Mouse (Mus musculus) cerebellum, adult 2 months (tissue): ENCODE data around the gene Gm10964. TPM values are rescaled to one million over a fixed set of nuclear protein-coding genes. Genes with fewer than 3 reads are reported as not detected.

ENCODE experiments used
- DNase-seq, 2 experiments: peaks; one replicate each; pipeline ENCODE4 v3.0.0; 2021
- H3K27ac ChIP-seq: fragments of 200-500 bp; 2 replicates; pipeline ENCODE4 v1.5.1; 2012; ENCODE audit warnings: low read length, control low read depth, inconsistent platforms; ENCODE audit not compliant: insufficient read depth
- H3K27me3 ChIP-seq: fragments of 200-500 bp; 2 replicates; pipeline ENCODE4 v1.6.1; 2012; ENCODE audit warnings: inconsistent platforms, mild to moderate bottlenecking, low read length, moderate library complexity; ENCODE audit not compliant: control insufficient read depth, insufficient read depth
- H3K4me1 ChIP-seq: fragments of 200-500 bp; 2 replicates; pipeline ENCODE4 v1.6.1; 2011; ENCODE audit warnings: low read length; ENCODE audit not compliant: control insufficient read depth, insufficient read depth
- H3K4me3 ChIP-seq: fragments of 200-500 bp; replicated peaks from 2 replicates; pipeline ENCODE3; 2011; ENCODE audit warnings: mild to moderate bottlenecking, low read depth, low read length, control low read depth; ENCODE audit not compliant: insufficient read depth
- CTCF ChIP-seq: fragments of 200-500 bp; IDR thresholded peaks from 2 replicates; pipeline ENCODE4 v1.5.1; 2011; ENCODE audit warnings: low read depth, mild to moderate bottlenecking, control low read depth, low read length, moderate library complexity, borderline replicate concordance; ENCODE audit not compliant: insufficient read depth
- POLR2A ChIP-seq: fragments of 200-500 bp; IDR thresholded peaks from 2 replicates; pipeline ENCODE4 v1.6.1; 2011; ENCODE audit warnings: low read length, control low read depth, borderline replicate concordance; ENCODE audit not compliant: insufficient read depth
- WGBS: fragments of 180-500 bp; shearing (Covaris S2); methylation state at CpG from one replicate; pipeline ENCODE4 v1.1.7; 2018; 5-methylcytosine and 5-hydroxymethylcytosine counted together
- polyA plus RNA-seq: library from polyadenylated mRNA; depleted of rRNA; stranded (reverse); fragments of >200 nt; gene quantifications from 2 replicates; pipeline ENCODE4 v1.2.3, GENCODE M21; 2012

Gene Gm10964
- polyA plus RNA-seq, 1 experiment = not detected

GRCm38 (mm10) chr3:103755351-103755750, 16.2 kb downstream of the Gm10964 start:
- DNase-seq = no peak
- WGBS = 79% methylated on average over 3 of the region's 3 CpGs

GRCm38 (mm10) chr3:103756920-103757319, 17.8 kb downstream of the Gm10964 start:
- Histone ChIP-seq H3K27ac (no peak overlapping the region), H3K4me1 (no peaks in the 10 kb centered on the region; the same call in 1 of the 2 replicates), H3K27me3 (no peaks in the 10 kb centered on the region), H3K4me3 (no peak overlapping the region)
- DNase-seq = no peak
- TF ChIP-seq POLR2A = no peak
- no peak for TF ChIP-seq CTCF
- 92% methylated on average over 2 of the region's 2 CpGs for WGBS

More at GRCm38 (mm10) chr3:103755351-103755750, 16.2 kb downstream of the Gm10964 start:
- Histone ChIP-seq H3K4me1 (no peaks in the 10 kb centered on the region; the same call in 1 of the 2 replicates), H3K27ac (no peak overlapping the region), H3K27me3 (no peaks in the 10 kb centered on the region), H3K4me3 (no peak overlapping the region)
- TF ChIP-seq CTCF (no peak), POLR2A (no peak)

DNA sequence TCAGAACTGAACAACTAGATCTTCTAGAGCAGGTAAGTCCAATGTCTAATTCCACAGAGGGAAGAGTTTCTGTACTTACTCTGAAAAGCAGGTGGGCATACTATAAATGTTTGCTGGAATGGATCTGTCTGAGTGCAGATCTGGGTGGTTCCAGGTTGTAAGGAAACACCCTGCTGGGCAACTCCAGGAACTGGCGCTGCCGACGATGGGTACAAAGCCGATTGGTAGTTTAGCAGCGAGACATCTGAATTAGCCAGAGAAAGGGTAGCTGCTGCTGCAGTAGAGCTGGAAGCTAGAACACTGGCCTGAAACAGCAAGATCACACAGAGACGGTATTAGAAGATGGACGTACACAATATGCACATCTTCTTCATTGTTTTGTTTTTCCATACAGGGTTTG, 19.3 kb downstream of the Gm10964 start:
- Histone ChIP-seq H3K27me3 (no peaks in the 10 kb centered on the region), H3K4me1 (no peaks in the 10 kb centered on the region; the same call in 1 of the 2 replicates), H3K4me3 (no peak overlapping the region), H3K27ac (no peak overlapping the region)
- TF ChIP-seq POLR2A = no peak
- TF ChIP-seq CTCF = no peak
- 16% methylated on average over 7 of the region's 7 CpGs for WGBS
- DNase-seq = no peak

DNA sequence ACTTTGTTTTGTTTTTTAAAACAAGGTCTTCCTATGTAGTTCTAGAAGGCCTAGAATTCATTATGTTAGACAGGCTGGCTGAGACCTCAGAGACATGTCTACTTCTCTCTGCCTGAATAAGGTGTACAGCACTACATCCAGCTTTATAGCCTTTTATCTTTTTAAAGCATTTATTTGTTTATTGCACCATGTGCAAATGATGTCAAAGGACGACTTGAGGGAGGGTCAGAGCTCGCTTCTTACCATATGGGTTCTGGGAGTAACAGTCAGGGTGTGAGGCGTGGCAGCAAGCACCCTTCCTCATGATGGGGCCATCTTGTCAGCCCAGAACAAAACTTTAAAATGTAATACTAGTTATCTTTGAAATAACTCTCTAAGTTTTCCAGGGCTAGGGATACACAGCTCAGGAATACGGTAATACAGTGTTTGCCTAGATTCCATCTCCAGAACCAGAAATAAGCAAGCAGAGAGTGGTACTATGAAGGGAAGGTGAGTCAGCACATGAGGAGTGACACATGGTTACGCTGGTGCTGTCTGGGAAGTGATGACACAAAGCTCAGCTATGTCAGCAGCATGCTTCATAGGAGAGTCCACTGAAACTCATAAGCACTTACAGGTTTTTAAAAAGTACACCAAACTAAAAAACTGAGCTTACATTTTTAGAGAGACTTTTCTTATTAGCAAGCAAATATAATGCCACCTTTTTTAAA, 20.2 kb downstream of the Gm10964 start:
- Histone ChIP-seq H3K27me3 (no peaks in the 10 kb centered on the region), H3K27ac (no peak overlapping the region), H3K4me3 (no peak overlapping the region), H3K4me1 (no peaks in the 10 kb centered on the region; the same call in 1 of the 2 replicates)
- 86% methylated on average over 5 of the region's 5 CpGs for WGBS
- no peak for DNase-seq
- TF ChIP-seq POLR2A (no peak), CTCF (no peak)

DNA sequence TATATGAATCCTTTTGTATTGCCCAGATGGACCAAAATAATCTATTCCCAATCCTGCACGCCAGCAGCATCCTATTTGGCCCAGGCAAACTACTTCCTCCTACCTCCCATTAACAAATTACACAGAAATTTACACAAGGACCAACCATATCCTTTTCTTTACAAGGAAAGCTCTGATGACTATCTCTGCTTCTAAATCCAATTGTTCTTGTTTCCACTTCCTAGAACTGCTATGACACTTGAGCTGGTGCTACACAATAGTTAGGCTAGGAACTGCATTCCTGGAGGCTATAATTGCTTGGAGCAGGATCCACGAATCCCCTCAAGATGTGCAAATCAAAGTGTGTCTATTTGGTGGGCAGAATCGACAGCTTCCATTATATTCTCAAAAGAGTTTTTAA, 27.6 kb downstream of the Gm10964 start:
- no peak for DNase-seq
- TF ChIP-seq POLR2A (no peak), CTCF (no peak)
- Histone ChIP-seq H3K4me3 (no peak overlapping the region), H3K27me3 (no peaks in the 10 kb centered on the region), H3K4me1 (no peaks in the 10 kb centered on the region; the same call in 1 of the 2 replicates), H3K27ac (no peak overlapping the region)
- 59% methylated on average over 3 of the region's 3 CpGs for WGBS

DNA sequence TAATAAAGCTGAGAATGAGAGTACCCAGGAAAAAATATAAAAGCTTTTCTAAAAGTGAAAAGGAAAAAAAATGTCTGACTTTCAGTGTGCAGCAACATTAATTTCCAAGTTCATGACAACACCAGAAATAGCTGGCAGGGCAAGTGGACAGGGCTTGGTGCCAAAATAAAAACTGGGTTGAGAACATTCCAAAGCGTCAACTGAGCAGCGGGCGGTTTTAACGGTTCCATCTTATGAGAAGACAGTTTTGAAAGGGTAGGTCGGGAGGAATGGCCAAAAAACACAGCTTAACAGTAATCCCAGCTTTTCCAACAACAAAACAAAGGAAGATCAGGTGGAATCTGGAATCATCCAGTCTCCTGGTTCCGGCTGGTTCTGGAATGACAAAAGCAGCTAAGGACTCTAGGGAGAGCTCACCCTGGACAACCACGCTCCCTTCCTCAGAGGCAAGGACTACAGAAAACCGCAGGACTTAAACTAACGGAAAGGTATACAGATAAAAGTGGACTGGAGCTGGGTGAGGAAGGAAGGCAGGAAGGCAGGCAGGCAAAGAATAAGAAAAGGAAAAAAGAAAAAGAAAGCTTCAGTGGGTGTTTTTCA, 32.5 kb downstream of the Gm10964 start:
- peak; percentile 90 to 91 for DNase-seq
- H3K27ac ChIP-seq = peak overlapping the region; percentile 77
- WGBS = 2% methylated on average over 9 of the region's 9 CpGs

GRCm38 (mm10) chr3:103772846-103773245, 33.7 kb downstream of the Gm10964 start:
- Histone ChIP-seq H3K27ac (peak overlapping the region; percentile 80), H3K4me1 (peaks cover 24% of the 10 kb centered on the region), H3K4me3 (no peak overlapping the region), H3K27me3 (no peaks in the 10 kb centered on the region)
- TF ChIP-seq CTCF (no peak), POLR2A (no peak)
- WGBS = 67% methylated on average over 4 of the region's 4 CpGs
- no peak for DNase-seq

More for the DNA sequence above, 32.5 kb downstream of the Gm10964 start:
- H3K4me1 ChIP-seq = peaks cover 14% of the 10 kb centered on the region
- TF ChIP-seq POLR2A (no peak), CTCF (no peak)
- no peaks in the 10 kb centered on the region for H3K27me3 ChIP-seq
- H3K4me3 ChIP-seq = peak overlapping the region; percentile 28

DNA sequence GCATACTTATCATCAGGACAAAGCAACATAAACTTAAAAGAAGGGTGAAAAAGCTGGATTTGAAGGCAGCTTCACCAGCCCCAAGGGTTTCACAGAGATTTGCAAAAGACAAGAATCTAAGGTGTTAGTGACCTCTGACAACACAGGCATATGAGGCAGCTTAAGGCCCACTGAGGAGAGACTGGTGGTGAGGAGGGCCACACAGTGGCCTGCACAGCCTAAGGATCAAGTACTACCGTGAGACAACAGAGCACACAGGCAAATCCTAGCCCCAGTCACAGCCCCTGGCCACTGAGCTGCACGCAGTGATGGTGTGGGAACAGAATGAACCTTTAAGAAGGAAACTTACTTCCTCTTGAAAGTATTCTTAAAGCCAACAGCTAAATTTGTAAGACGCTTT, 34.3 kb downstream of the Gm10964 start:
- H3K4me3 ChIP-seq = no peak overlapping the region
- WGBS = 70% methylated on average over 3 of the region's 3 CpGs
- no peak for DNase-seq
- no peaks in the 10 kb centered on the region for H3K27me3 ChIP-seq
- H3K27ac ChIP-seq = peak overlapping the region; percentile 41
- TF ChIP-seq CTCF (no peak), POLR2A (no peak)
- H3K4me1 ChIP-seq = peaks cover 31% of the 10 kb centered on the region
